Mouse (Mus musculus) CH12.LX (cell line): ENCODE measurements at regions not wholly inside any gene's neighbourhood (a gene's known extent, or its start where the extent isn't known, plus 50 kb on each side); places are given as distances from the start of the nearest gene placed in this dataset.

Source experiments
- DNase-seq: peaks from one replicate; pipeline ENCODE4 v3.0.0-alpha.2; 2013; ENCODE audit errors: extremely low read depth
- H3K27ac ChIP-seq: 2 replicates; pipeline ENCODE4 v1.5.1; 2012; ENCODE audit warnings: low read depth, mild to moderate bottlenecking, control low read depth, moderate library complexity; ENCODE audit not compliant: insufficient read depth
- H3K27me3 ChIP-seq: replicated peaks from 2 replicates; pipeline ENCODE3; 2012; ENCODE audit warnings: inconsistent platforms
- H3K36me3 ChIP-seq, 2 experiments: replicated peaks in 1 of 2; 2 replicates each; pipeline versions ENCODE3 to v1.6.1; 2012; ENCODE audit warnings: inconsistent platforms in 1 of 2, low read length in 1 of 2, mild to moderate bottlenecking in 1 of 2, mixed read lengths in 1 of 2, moderate library complexity in 1 of 2; ENCODE audit not compliant: control insufficient read depth in 1 of 2, insufficient read depth in 1 of 2
- H3K4me1 ChIP-seq, 2 experiments: 2 replicates each; pipeline ENCODE4 v1.6.1; 2012; ENCODE audit warnings: inconsistent platforms in 1 of 2, moderate library complexity in 1 of 2; ENCODE audit not compliant: insufficient read depth in 2 of 2, control insufficient read depth in 1 of 2
- H3K4me2 ChIP-seq: 2 replicates; pipeline ENCODE4 v1.6.1; 2012; ENCODE audit warnings: low read depth, mild to moderate bottlenecking, control low read depth; ENCODE audit not compliant: poor library complexity, insufficient read depth, severe bottlenecking
- H3K4me3 ChIP-seq, 3 experiments: fragments of 150-350 bp in 1 of 3; sonication (generic) in 1 of 3; replicated peaks in 1 of 3; 2 replicates each; pipeline versions ENCODE3 to v1.5.1; 2011 to 2012; ENCODE audit warnings: low read depth in 2 of 3, low read length in 2 of 3, mild to moderate bottlenecking in 2 of 3, moderate library complexity in 2 of 3, control low read depth in 1 of 3, improper control_type of control experiment in 1 of 3, inconsistent platforms in 1 of 3, mixed read lengths in 1 of 3; ENCODE audit not compliant: poor library complexity in 1 of 3
- H3K79me2 ChIP-seq: replicated peaks from 2 replicates; pipeline ENCODE4 v1.6.1; 2012; ENCODE audit warnings: mild to moderate bottlenecking, moderate library complexity; ENCODE audit not compliant: control insufficient read depth, poor library complexity, insufficient read depth, severe bottlenecking; ENCODE audit errors: extremely low read depth
- H3K9ac ChIP-seq: 2 replicates; pipeline ENCODE4 v1.6.1; 2012; ENCODE audit warnings: low read depth, mild to moderate bottlenecking, control low read depth, moderate library complexity; ENCODE audit not compliant: insufficient read depth
- H3K9me3 ChIP-seq: replicated peaks from 2 replicates; pipeline ENCODE3; 2012; ENCODE audit warnings: low read length, inconsistent platforms, mixed read lengths
- BHLHE40 ChIP-seq: IDR thresholded peaks from 2 replicates; pipeline ENCODE4 v1.6.1; 2011; ENCODE audit warnings: mild to moderate bottlenecking, low read depth, low read length, improper control_type of control experiment
- CHD2 ChIP-seq: IDR thresholded peaks from 2 replicates; pipeline ENCODE4 v1.6.1; 2011; ENCODE audit warnings: low read length, improper control_type of control experiment
- CTCF ChIP-seq, 2 experiments: IDR thresholded peaks in 1 of 2; conservative IDR thresholded peaks in 1 of 2; 2 replicates each; pipeline ENCODE4 v1.5.1; 2011 to 2012; ENCODE audit warnings: low read depth in 2 of 2, low read length in 2 of 2, improper control_type of control experiment in 1 of 2, inconsistent platforms in 1 of 2, mild to moderate bottlenecking in 1 of 2, moderate library complexity in 1 of 2
- ETS1 ChIP-seq: conservative IDR thresholded peaks from 2 replicates; pipeline ENCODE4 v1.6.1; 2012; ENCODE audit warnings: low read depth, mild to moderate bottlenecking, inconsistent platforms, low read length, improper control_type of control experiment, moderate library complexity
- IRF4 ChIP-seq: IDR thresholded peaks from 2 replicates; pipeline ENCODE4 v1.6.1; 2014; ENCODE audit warnings: low read depth, mild to moderate bottlenecking, inconsistent platforms, low read length, improper control_type of control experiment
- JUN ChIP-seq: IDR thresholded peaks from 2 replicates; pipeline ENCODE4 v1.6.1; 2011; ENCODE audit warnings: low read depth, mild to moderate bottlenecking, low read length, improper control_type of control experiment, moderate library complexity; ENCODE audit not compliant: insufficient read depth
- MAX ChIP-seq: IDR thresholded peaks from 2 replicates; pipeline ENCODE4 v1.6.1; 2011; ENCODE audit warnings: low read length, improper control_type of control experiment
- MEF2A ChIP-seq: IDR thresholded peaks from 2 replicates; pipeline ENCODE4 v1.6.1; 2014; ENCODE audit warnings: low read depth, mild to moderate bottlenecking, inconsistent platforms, low read length, improper control_type of control experiment, borderline replicate concordance
- MXI1 ChIP-seq: IDR thresholded peaks from 2 replicates; pipeline ENCODE4 v1.6.1; 2011; ENCODE audit warnings: mild to moderate bottlenecking, low read depth, low read length, improper control_type of control experiment
- NELFE ChIP-seq: IDR thresholded peaks from 2 replicates; pipeline ENCODE4 v1.6.1; 2011; ENCODE audit warnings: low read depth, low read length, improper control_type of control experiment
- PAX5 ChIP-seq: IDR thresholded peaks from 2 replicates; pipeline ENCODE4 v1.6.1; 2012; ENCODE audit warnings: low read length, inconsistent platforms, mixed read lengths
- POLR2A ChIP-seq: IDR thresholded peaks from 2 replicates; pipeline ENCODE4 v1.6.1; 2011; ENCODE audit warnings: low read depth, mild to moderate bottlenecking, improper control_type of control experiment, low read length
- RAD21 ChIP-seq: IDR thresholded peaks from 2 replicates; pipeline ENCODE4 v1.6.1; 2011; ENCODE audit warnings: low read depth, mild to moderate bottlenecking, low read length, improper control_type of control experiment, moderate library complexity
- SMC3 ChIP-seq: IDR thresholded peaks from 2 replicates; pipeline ENCODE4 v1.6.1; 2011; ENCODE audit warnings: low read depth, low read length, improper control_type of control experiment
- UBTF ChIP-seq: IDR thresholded peaks from 2 replicates; pipeline ENCODE4 v1.6.1; 2012; ENCODE audit warnings: low read depth, mild to moderate bottlenecking, inconsistent platforms, low read length, improper control_type of control experiment, moderate library complexity
- USF1 ChIP-seq: IDR thresholded peaks from 2 replicates; pipeline ENCODE4 v1.6.1; 2014; ENCODE audit warnings: low read depth, mild to moderate bottlenecking, inconsistent platforms, low read length, improper control_type of control experiment
- ZC3H11A ChIP-seq: IDR thresholded peaks from 2 replicates; pipeline ENCODE4 v1.6.1; 2012; ENCODE audit warnings: low read depth, mild to moderate bottlenecking, inconsistent platforms, low read length, improper control_type of control experiment
- ZKSCAN1 ChIP-seq: IDR thresholded peaks from 2 replicates; pipeline ENCODE4 v1.6.1; 2012; ENCODE audit warnings: low read depth, inconsistent platforms, low read length, improper control_type of control experiment, borderline replicate concordance
- ZNF384 ChIP-seq: IDR thresholded peaks from 2 replicates; pipeline ENCODE4 v1.6.1; 2012; ENCODE audit warnings: low read depth, low read length, improper control_type of control experiment, inconsistent platforms
- dilution Hi-C: fragments of 300-500 bp; cut with MboI; formaldehyde crosslinking; loops from 2 replicates; pipeline ENCODE4 v1.14.3; 2020; ENCODE audit warnings: low sequenced_read_pairs; ENCODE audit not compliant: extremely low pct_unique_long_range_greater_than_20kb, extremely low pct_ligation_motif_present
- in situ Hi-C: fragments of 300-500 bp; cut with MboI; formaldehyde crosslinking; loops from 3 replicates; pipeline ENCODE4 v1.14.3; 2019; ENCODE audit warnings: low sequenced_read_pairs, low pct_ligation_motif_present, low pct_unique_long_range_greater_than_20kb, mixed read lengths

DNA sequence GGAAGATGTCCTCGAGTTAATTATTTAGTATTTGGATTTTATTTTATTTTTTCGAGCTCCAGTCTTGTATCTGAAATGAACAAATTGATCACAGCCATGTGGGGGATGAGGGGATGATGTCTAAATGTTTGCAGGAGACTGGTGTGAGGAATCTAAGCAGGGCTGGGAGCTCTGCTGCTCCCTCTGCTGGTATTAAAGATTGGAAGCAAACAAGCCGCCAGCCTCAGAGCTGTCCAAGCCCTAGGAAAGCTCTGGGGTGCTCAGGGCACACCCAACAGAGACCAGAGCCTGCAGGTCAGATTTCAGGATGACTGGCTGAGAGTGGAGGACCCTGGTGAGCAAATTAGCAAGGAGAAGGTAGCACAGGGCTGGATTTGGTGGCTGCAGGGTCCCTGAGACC lies 330.4 kb downstream of the Fut8 start:
- Histone ChIP-seq H3K79me2 (no peaks in the 10 kb centered on the region), H3K4me3 (no peak overlapping the region), H3K4me2 (no peak overlapping the region), H3K9me3 (no peaks in the 10 kb centered on the region), H3K27ac (no peak overlapping the region), H3K4me1 (peaks cover 3 to 5% of the 10 kb centered on the region in 2 experiments; a peak in 3 of 4 replicates), H3K27me3 (peaks cover 3% of the 10 kb centered on the region), H3K9ac (no peak overlapping the region), H3K36me3 (no peaks in the 10 kb centered on the region)
- peak; percentile 47 for DNase-seq
- in situ Hi-C loops: no loop called here
- dilution Hi-C loops: no loop called here
- TF ChIP-seq ETS1 (no peak), CHD2 (no peak), ZNF384 (0 out of 2 replicates have a peak, but pooled peaks have one; percentile 22), SMC3 (peak; percentile 92), CTCF (conservative IDR thresholded peaks at IDR 0.05 in 1 of 2, IDR thresholded peaks at IDR 0.05 in 1 of 2; ENCODE audit: low read depth in 2 of 2, low read length in 2 of 2) (peak; percentile 13 to 77; a peak in 3 of 4 replicates), MEF2A (no peak), RAD21 (peak; percentile 71), IRF4 (0 out of 2 replicates have a peak, but pooled peaks have one; percentile 13), ZKSCAN1 (no peak)

- dilution Hi-C loops: no loop called here
- Histone ChIP-seq H3K9ac (no peak overlapping the region), H3K4me1 (peaks cover 0 to 5% of the 10 kb centered on the region in 2 experiments; a peak in 2 of 4 replicates), H3K27ac (no peak overlapping the region), H3K4me3 (no peak overlapping the region), H3K4me2 (no peak overlapping the region), H3K36me3 (no peaks in the 10 kb centered on the region), H3K79me2 (no peaks in the 10 kb centered on the region), H3K27me3 (peaks cover 3% of the 10 kb centered on the region), H3K9me3 (no peaks in the 10 kb centered on the region)
- in situ Hi-C loops: no loop called here
- peak; percentile 17 for DNase-seq
- TF ChIP-seq CHD2: no peak
- TF ChIP-seq NELFE: no peak
- TF ChIP-seq SMC3: peak; percentile 41
- no peak for TF ChIP-seq PAX5
- peak; percentile 33 for TF ChIP-seq RAD21
- no peak for TF ChIP-seq BHLHE40
- no peak for TF ChIP-seq UBTF
- TF ChIP-seq ZC3H11A: no peak
- TF ChIP-seq CTCF (conservative IDR thresholded peaks at IDR 0.05 in 1 of 2, IDR thresholded peaks at IDR 0.05 in 1 of 2; ENCODE audit: low read depth in 2 of 2, low read length in 2 of 2): peak; percentile 41 to 62
- TF ChIP-seq MAX: no peak
- no peak for TF ChIP-seq POLR2A
- no peak for TF ChIP-seq JUN
- TF ChIP-seq USF1: no peak
- TF ChIP-seq MXI1: no peak
Measured at GRCm38 (mm10) chr12:77570501-77570900, 332.6 kb downstream of the Fut8 start.
